Mouse (Mus musculus) midbrain, embryonic 13.5 days (tissue): ENCODE results near the gene Thrb. TPM values are rescaled to one million over a fixed set of nuclear protein-coding genes. Genes with fewer than 3 reads are reported as not detected.

ENCODE experiments used
- ATAC-seq: fragments of 200-750 bp; cut with Nextera tagmentation; 2 replicates; pipeline ENCODE4 v1.8.0; 2017; ENCODE audit warnings: mild to moderate bottlenecking, moderate TSS enrichment, moderate library complexity
- H3K27ac ChIP-seq: fragments of 300-500 bp; sonication (generic); 2 replicates; pipeline ENCODE4 v1.5.1; 2015; ENCODE audit warnings: inconsistent platforms, mild to moderate bottlenecking, moderate library complexity
- H3K27me3 ChIP-seq: fragments of 300-500 bp; sonication (generic); 2 replicates; pipeline ENCODE4 v1.6.1; 2015; ENCODE audit warnings: mild to moderate bottlenecking, inconsistent platforms
- H3K36me3 ChIP-seq: fragments of 300-500 bp; sonication (generic); 2 replicates; pipeline ENCODE4 v1.6.1; 2015; ENCODE audit warnings: mild to moderate bottlenecking, inconsistent platforms
- H3K4me1 ChIP-seq: fragments of 300-500 bp; sonication (generic); replicated peaks from 2 replicates; pipeline ENCODE4 v1.6.1; 2015; ENCODE audit warnings: inconsistent platforms
- H3K4me2 ChIP-seq: fragments of 300-500 bp; sonication (generic); replicated peaks from 2 replicates; pipeline ENCODE4 v1.6.1; 2015; ENCODE audit warnings: moderate library complexity, mild to moderate bottlenecking, inconsistent platforms
- H3K4me3 ChIP-seq: fragments of 300-500 bp; sonication (generic); replicated peaks from 2 replicates; pipeline ENCODE4 v1.5.1; 2015; ENCODE audit warnings: mild to moderate bottlenecking, inconsistent platforms
- H3K9ac ChIP-seq: fragments of 300-500 bp; sonication (generic); replicated peaks from 2 replicates; pipeline ENCODE4 v1.6.1; 2015; ENCODE audit warnings: mild to moderate bottlenecking, inconsistent platforms
- H3K9me3 ChIP-seq: fragments of 300-500 bp; sonication (generic); 2 replicates; pipeline ENCODE4 v1.6.1; 2016; ENCODE audit warnings: mild to moderate bottlenecking, inconsistent platforms
- WGBS: fragments of 180-500 bp; shearing (Covaris S2); methylation state at CpG from one replicate; pipeline ENCODE4 v1.1.7; 2015; 5-methylcytosine and 5-hydroxymethylcytosine counted together
- polyA plus RNA-seq: library from polyadenylated mRNA; unstranded; fragments of >200 nt; fragmentation: Nextera tagmentation; extraction: Ambion mirVana; gene quantifications from 2 replicates; pipeline ENCODE4 v1.2.1, GENCODE M21; 2015

The Thrb gene
- polyA plus RNA-seq, 1 experiment from 2014 or later = 1.2 TPM

DNA sequence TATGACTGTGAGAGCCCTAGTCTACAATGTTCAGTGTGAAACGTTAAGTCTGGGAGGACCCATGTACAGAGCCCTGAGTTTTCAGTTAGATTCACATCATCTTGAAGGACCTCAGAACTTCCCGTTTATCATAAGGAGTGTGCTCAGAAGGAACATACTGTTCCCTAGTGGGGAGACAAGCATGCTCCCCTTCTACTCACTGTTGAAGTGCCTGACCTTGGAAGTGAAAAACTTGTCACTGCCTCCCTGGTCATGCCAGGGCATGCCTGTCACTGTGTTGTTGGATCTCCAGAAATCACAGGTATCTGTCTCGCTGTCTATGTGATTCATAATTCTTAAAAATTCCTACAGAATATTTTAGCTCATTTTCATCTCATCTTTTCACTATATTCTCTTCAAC is 323.3 kb downstream of the Thrb start:
- Histone ChIP-seq H3K27ac (no peak overlapping the region), H3K4me2 (no peak overlapping the region), H3K4me1 (0 out of 2 replicates have a peak, but pooled peaks cover 3% of the 10 kb centered on the region), H3K9me3 (no peaks in the 10 kb centered on the region), H3K9ac (no peak overlapping the region), H3K4me3 (no peak overlapping the region), H3K36me3 (no peaks in the 10 kb centered on the region), H3K27me3 (no peaks in the 10 kb centered on the region)
- 83% methylated on average over 3 of the region's 3 CpGs for WGBS
- no peak for ATAC-seq

GRCm38 (mm10) chr14:17983839-17984238 is 323.8 kb downstream of the Thrb start:
- Histone ChIP-seq H3K4me2 (no peak overlapping the region), H3K9ac (no peak overlapping the region), H3K4me1 (0 out of 2 replicates have a peak, but pooled peaks cover 3% of the 10 kb centered on the region), H3K36me3 (no peaks in the 10 kb centered on the region), H3K4me3 (no peak overlapping the region), H3K9me3 (no peaks in the 10 kb centered on the region), H3K27ac (no peak overlapping the region), H3K27me3 (no peaks in the 10 kb centered on the region)
- WGBS = 64% methylated on average over 6 of the region's 6 CpGs
- ATAC-seq = no peak

GRCm38 (mm10) chr14:17988580-17988979 is 328.5 kb downstream of the Thrb start:
- Histone ChIP-seq H3K9me3 (no peaks in the 10 kb centered on the region), H3K36me3 (no peaks in the 10 kb centered on the region), H3K27me3 (no peaks in the 10 kb centered on the region), H3K4me1 (0 out of 2 replicates have a peak, but pooled peaks cover 3% of the 10 kb centered on the region), H3K27ac (no peak overlapping the region), H3K9ac (no peak overlapping the region), H3K4me2 (no peak overlapping the region), H3K4me3 (no peak overlapping the region)
- WGBS = 89% methylated on average over 2 of the region's 2 CpGs
- ATAC-seq = no peak

DNA sequence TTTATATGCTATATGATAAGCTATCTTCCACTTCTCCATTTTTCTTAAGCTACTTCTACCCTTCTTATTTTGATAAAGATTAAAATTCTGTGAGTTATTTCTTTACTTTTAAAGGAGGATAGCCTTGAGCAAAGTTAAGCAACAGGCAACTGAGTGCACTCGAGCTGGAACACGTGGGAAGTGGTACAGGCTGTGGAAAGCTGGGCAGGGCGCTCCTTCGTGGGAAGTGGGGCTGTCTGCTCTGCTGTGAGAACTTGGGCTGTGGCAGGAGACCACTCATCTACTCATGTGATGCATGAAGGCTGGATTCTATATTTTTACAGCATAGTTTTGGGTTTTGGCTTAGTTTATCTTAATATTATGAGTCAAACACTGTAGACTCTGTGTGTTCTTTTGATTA is 329.1 kb downstream of the Thrb start:
- no peak for ATAC-seq
- H3K27me3 ChIP-seq = no peaks in the 10 kb centered on the region

GRCm38 (mm10) chr14:17990186-17990585 is 330.1 kb downstream of the Thrb start:
- ATAC-seq = no peak
- no peak overlapping the region for H3K4me3 ChIP-seq
- 71% methylated on average over 2 of the region's 2 CpGs for WGBS
- no peak overlapping the region for H3K9ac ChIP-seq
- H3K4me2 ChIP-seq = no peak overlapping the region
- H3K27me3 ChIP-seq = no peaks in the 10 kb centered on the region
- H3K4me1 ChIP-seq = no peaks in the 10 kb centered on the region
- H3K36me3 ChIP-seq = no peaks in the 10 kb centered on the region
- no peaks in the 10 kb centered on the region for H3K9me3 ChIP-seq
- no peak overlapping the region for H3K27ac ChIP-seq

More for the DNA sequence above, 329.1 kb downstream of the Thrb start:
- H3K27ac ChIP-seq = no peak overlapping the region
- H3K36me3 ChIP-seq = no peaks in the 10 kb centered on the region
- WGBS = 84% methylated on average over 4 of the region's 4 CpGs
- H3K4me1 ChIP-seq = no peaks in the 10 kb centered on the region
- no peak overlapping the region for H3K4me3 ChIP-seq
- no peak overlapping the region for H3K9ac ChIP-seq
- no peak overlapping the region for H3K4me2 ChIP-seq
- no peaks in the 10 kb centered on the region for H3K9me3 ChIP-seq

DNA sequence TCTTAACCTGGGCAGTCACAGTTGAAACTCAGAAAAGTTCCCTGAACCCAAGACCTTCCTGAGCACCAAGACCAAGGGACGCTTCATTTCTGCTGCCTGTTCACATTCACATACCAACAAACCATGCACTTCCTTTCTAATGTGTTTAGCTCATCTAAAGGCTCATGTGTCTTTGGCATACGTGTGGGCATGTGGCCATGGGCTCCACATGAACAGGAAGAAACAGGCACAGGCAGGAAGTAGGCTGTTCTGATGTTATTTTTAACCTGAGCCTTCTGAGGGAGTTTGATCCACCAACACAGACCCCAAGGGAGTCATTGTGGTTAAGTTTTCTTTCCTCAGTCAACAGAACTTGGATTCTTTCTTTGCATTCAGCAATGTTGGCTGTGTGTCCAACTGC is 341.8 kb downstream of the Thrb start:
- WGBS = 79% methylated on average over 2 of the region's 2 CpGs
- H3K9me3 ChIP-seq = no peaks in the 10 kb centered on the region
- H3K36me3 ChIP-seq = no peaks in the 10 kb centered on the region
- no peak overlapping the region for H3K27ac ChIP-seq
- H3K9ac ChIP-seq = no peak overlapping the region
- no peak overlapping the region for H3K4me3 ChIP-seq
- no peaks in the 10 kb centered on the region for H3K4me1 ChIP-seq
- H3K4me2 ChIP-seq = no peak overlapping the region
- H3K27me3 ChIP-seq = no peaks in the 10 kb centered on the region
- no peak for ATAC-seq

DNA sequence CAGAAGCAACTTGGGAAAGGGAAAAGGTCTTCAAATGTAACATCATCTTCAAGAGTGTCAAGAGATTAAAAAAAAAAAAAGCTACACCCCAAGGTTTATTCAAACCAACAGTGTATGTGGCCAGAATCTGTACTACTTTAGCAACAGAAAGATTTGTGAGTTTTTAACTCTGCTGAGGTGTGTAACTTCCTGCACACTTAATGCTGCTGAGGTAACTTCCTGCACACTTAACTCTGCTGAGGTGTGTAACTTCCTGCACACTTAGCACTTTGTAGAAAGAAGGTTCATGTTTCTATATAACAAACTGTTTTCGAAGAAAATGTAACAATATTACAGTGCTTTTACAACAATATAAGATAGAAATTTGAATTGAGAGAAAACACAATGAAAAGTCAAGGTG is 343.6 kb downstream of the Thrb start:
- Histone ChIP-seq H3K36me3 (no peaks in the 10 kb centered on the region), H3K27me3 (no peaks in the 10 kb centered on the region), H3K4me3 (no peak overlapping the region), H3K4me2 (no peak overlapping the region), H3K4me1 (no peaks in the 10 kb centered on the region), H3K9ac (no peak overlapping the region), H3K27ac (no peak overlapping the region), H3K9me3 (no peaks in the 10 kb centered on the region)
- ATAC-seq = no peak
- WGBS = 92% methylated on average over 1 of the region's 1 CpGs

GRCm38 (mm10) chr14:18008524-18008923 is 348.5 kb downstream of the Thrb start:
- ATAC-seq = no peak
- Histone ChIP-seq H3K27me3 (no peaks in the 10 kb centered on the region), H3K4me1 (no peaks in the 10 kb centered on the region), H3K9me3 (no peaks in the 10 kb centered on the region), H3K36me3 (no peaks in the 10 kb centered on the region), H3K9ac (no peak overlapping the region), H3K4me2 (no peak overlapping the region), H3K27ac (no peak overlapping the region), H3K4me3 (no peak overlapping the region)
- WGBS = 86% methylated on average over 3 of the region's 3 CpGs

GRCm38 (mm10) chr14:18016604-18017003 is 356.5 kb downstream of the Thrb start:
- 91% methylated on average over 5 of the region's 5 CpGs for WGBS
- no peak overlapping the region for H3K27ac ChIP-seq
- no peaks in the 10 kb centered on the region for H3K27me3 ChIP-seq
- H3K9ac ChIP-seq = no peak overlapping the region
- no peak overlapping the region for H3K4me3 ChIP-seq
- ATAC-seq = no peak
- H3K36me3 ChIP-seq = no peaks in the 10 kb centered on the region
- H3K4me1 ChIP-seq = no peaks in the 10 kb centered on the region
- no peaks in the 10 kb centered on the region for H3K9me3 ChIP-seq
- H3K4me2 ChIP-seq = no peak overlapping the region

GRCm38 (mm10) chr14:18020128-18020527 is 360.1 kb downstream of the Thrb start:
- ATAC-seq = no peak
- WGBS = 75% methylated on average over 4 of the region's 4 CpGs
- Histone ChIP-seq H3K9ac (no peak overlapping the region), H3K27me3 (no peaks in the 10 kb centered on the region), H3K4me3 (no peak overlapping the region), H3K27ac (no peak overlapping the region), H3K36me3 (no peaks in the 10 kb centered on the region), H3K9me3 (no peaks in the 10 kb centered on the region), H3K4me2 (no peak overlapping the region), H3K4me1 (no peaks in the 10 kb centered on the region)

- ATAC-seq = no peak
- H3K4me3 ChIP-seq = no peak overlapping the region
- H3K36me3 ChIP-seq = no peaks in the 10 kb centered on the region
- WGBS = 89% methylated on average over 3 of the region's 3 CpGs
- no peaks in the 10 kb centered on the region for H3K9me3 ChIP-seq
- no peaks in the 10 kb centered on the region for H3K27me3 ChIP-seq
- no peak overlapping the region for H3K27ac ChIP-seq
- no peaks in the 10 kb centered on the region for H3K4me1 ChIP-seq
- H3K4me2 ChIP-seq = no peak overlapping the region
- no peak overlapping the region for H3K9ac ChIP-seq
Measured at GRCm38 (mm10) chr14:18020636-18021035, 360.6 kb downstream of the Thrb start.

GRCm38 (mm10) chr14:18021726-18022125 is 361.7 kb downstream of the Thrb start:
- Histone ChIP-seq H3K27ac (no peak overlapping the region), H3K9ac (no peak overlapping the region), H3K9me3 (no peaks in the 10 kb centered on the region), H3K4me1 (no peaks in the 10 kb centered on the region), H3K4me3 (no peak overlapping the region), H3K27me3 (no peaks in the 10 kb centered on the region), H3K4me2 (no peak overlapping the region), H3K36me3 (no peaks in the 10 kb centered on the region)
- WGBS = 78% methylated on average over 2 of the region's 2 CpGs
- no peak for ATAC-seq

DNA sequence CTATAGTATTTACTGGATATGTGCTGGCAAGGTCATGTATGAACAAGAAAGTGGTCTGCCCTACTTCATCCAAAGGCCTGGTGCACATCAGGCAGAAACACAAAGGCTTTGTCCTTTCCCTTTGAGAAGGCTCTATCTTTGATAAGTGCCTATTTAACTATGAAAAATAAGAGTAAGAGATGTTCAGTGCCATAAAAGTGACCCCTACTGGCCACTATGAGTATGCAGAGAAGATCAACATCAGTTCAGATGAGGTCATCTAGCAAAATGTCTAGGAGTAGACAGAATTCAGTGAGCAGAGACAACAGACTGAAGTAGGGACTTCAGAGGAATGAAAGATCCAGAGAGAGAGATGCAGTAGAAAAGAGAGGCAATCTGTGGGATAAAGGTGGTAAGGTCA is 362.3 kb downstream of the Thrb start:
- no peaks in the 10 kb centered on the region for H3K36me3 ChIP-seq
- ATAC-seq = no peak
- no peak overlapping the region for H3K4me3 ChIP-seq

More for the DNA sequence above, 362.3 kb downstream of the Thrb start:
- Histone ChIP-seq H3K4me1 (no peaks in the 10 kb centered on the region), H3K4me2 (no peak overlapping the region), H3K27ac (no peak overlapping the region), H3K9ac (no peak overlapping the region), H3K27me3 (no peaks in the 10 kb centered on the region), H3K9me3 (no peaks in the 10 kb centered on the region)
